Mouse (Mus musculus) C2C12 (cell line): ENCODE data around the gene Nsd2. TPM values are rescaled to one million over a fixed set of nuclear protein-coding genes. Genes with fewer than 3 reads are reported as not detected.
A peak's percentile ranks its signal among the peaks of the same experiment; 100 is the strongest.
"Not testable (repeated sequence)": the region's sequence is repeated elsewhere in the genome, so short reads cannot be mapped to it uniquely, and the experiment has no call there.

ENCODE experiments used
- H3K27me3 ChIP-seq: one replicate; pipeline ENCODE4 v1.6.1; 2011; ENCODE audit not compliant: control insufficient read depth, insufficient read depth, insufficient read length
- H3K36me3 ChIP-seq: one replicate; pipeline ENCODE4 v1.6.1; 2011; ENCODE audit not compliant: control insufficient read depth, insufficient read depth
- H3K4me3 ChIP-seq: one replicate; pipeline ENCODE4 v1.5.1; 2011; ENCODE audit warnings: mild to moderate bottlenecking, control low read depth; ENCODE audit not compliant: poor library complexity, insufficient read depth, severe bottlenecking
- H3K79me2 ChIP-seq: one replicate; pipeline ENCODE4 v1.6.1; 2011; ENCODE audit not compliant: control insufficient read depth, insufficient read depth
- H3K79me3 ChIP-seq: one replicate; pipeline ENCODE4 v1.6.1; 2011; ENCODE audit warnings: low read depth, control low read depth
- H3ac ChIP-seq: one replicate; pipeline ENCODE3; 2011; ENCODE audit warnings: low read depth; ENCODE audit not compliant: control insufficient read depth, insufficient read length
- CEBPB ChIP-seq: IDR thresholded peaks from one replicate; pipeline ENCODE4 v1.6.1; 2011; ENCODE audit warnings: low read depth, mild to moderate bottlenecking, control low read depth, moderate library complexity
- CTCF ChIP-seq: IDR thresholded peaks from one replicate; pipeline ENCODE4 v1.5.1; 2011; ENCODE audit not compliant: control insufficient read depth, insufficient read depth, insufficient read length
- FOSL1 ChIP-seq: IDR thresholded peaks from one replicate; pipeline ENCODE4 v1.8.0; 2011; ENCODE audit warnings: mild to moderate bottlenecking, low read length; ENCODE audit not compliant: poor library complexity, insufficient read depth, severe bottlenecking
- MAX ChIP-seq: IDR thresholded peaks from one replicate; pipeline ENCODE4 v1.6.1; 2011; ENCODE audit warnings: mild to moderate bottlenecking, control low read depth
- MYOD1 ChIP-seq: IDR thresholded peaks from one replicate; pipeline ENCODE4 v1.6.1; 2011; ENCODE audit warnings: low read depth; ENCODE audit not compliant: control insufficient read depth, insufficient read length
- MYOG ChIP-seq: IDR thresholded peaks from one replicate; pipeline ENCODE4 v1.6.1; 2011; ENCODE audit not compliant: control insufficient read depth, insufficient read length; ENCODE audit errors: extremely low read depth
- USF1 ChIP-seq: IDR thresholded peaks from one replicate; pipeline ENCODE4 v1.6.1; 2011; ENCODE audit warnings: low read depth, mild to moderate bottlenecking, control low read depth, moderate library complexity
- microRNA-seq: library from miRNA; unstranded; fragments of <30 nt; microRNA quantifications from one replicate; pipeline ENCODE4, GENCODE M21; 2019; ENCODE audit warnings: borderline microRNAs expressed
- polyA plus RNA-seq: library from polyadenylated mRNA; unstranded; fragments of >200 nt; fragmentation: generic; extraction: Trizol; gene quantifications from one replicate; pipeline ENCODE4 v1.2.1, GENCODE M21; 2012; ENCODE audit warnings: missing spikeins

The Nsd2 gene
- polyA plus RNA-seq, 1 experiment = 41.7 TPM

DNA sequence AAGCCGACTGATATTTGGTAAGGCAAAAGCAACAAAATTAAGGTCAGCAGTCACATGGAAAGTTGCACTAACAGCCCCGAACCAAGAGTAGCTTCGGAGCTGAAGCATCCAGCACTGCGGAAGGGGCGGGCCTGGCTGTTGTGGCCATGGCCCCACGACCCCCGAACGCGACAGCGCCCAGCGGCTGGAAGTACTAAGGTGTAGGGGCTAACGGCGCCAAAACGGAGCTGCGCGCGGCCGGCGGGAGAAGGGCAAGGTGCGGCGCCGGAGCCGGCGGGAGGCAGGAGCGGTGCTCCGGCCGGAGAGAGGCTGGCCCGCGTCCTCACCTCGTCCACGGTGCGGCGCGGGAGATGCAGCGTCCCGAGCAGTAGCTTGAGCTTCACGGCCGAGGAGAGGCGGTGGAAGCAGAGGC, 115.2 kb downstream of the Nsd2 start:
- no peaks in the 10 kb centered on the region for H3K27me3 ChIP-seq

DNA sequence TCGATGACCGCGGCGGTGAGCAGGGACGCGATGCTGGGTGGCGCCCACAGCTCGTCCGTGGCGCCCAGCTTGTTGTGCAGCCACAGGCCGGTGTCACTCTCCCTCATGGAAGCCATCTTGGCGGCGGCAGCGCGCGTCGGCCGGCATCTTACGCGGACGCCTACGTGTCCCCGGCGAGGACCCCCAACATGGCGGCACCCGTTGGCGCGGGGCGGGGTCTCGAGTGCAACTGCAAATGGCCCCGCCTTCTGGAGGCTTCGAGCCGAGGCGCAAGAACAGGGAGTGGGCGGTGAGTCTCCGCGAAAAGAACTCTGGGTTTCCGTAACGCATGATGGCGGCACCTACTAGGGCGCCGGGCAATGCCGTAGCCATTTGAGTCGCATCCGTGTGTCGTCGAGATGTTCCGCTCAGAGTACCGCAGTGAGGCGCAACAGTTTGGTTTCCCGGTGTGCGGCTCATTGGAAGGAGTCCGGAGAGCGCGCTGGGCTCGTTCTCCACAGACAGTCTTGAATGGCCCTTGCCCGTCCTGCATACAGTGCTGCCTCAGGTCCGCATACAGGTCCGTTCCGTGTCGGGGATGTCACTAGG, 115.7 kb downstream of the Nsd2 start, which contains the start of gene Nelfa:
Gene Nelfa, minus strand, starts transcription at position 294 of the 588 bp plus-strand sequence.
- Histone ChIP-seq H3K36me3 (peaks cover 13% of the 10 kb centered on the region), H3K27me3 (no peaks in the 10 kb centered on the region), H3K79me2 (peaks cover 56% of the 10 kb centered on the region), H3K4me3 (peak within 1 kb of the TSS; percentile 68), H3K79me3 (peaks cover 48% of the 10 kb centered on the region), H3ac (peak within 1 kb of the TSS; percentile 83)
- TF ChIP-seq MYOG (no peak), CTCF (no peak), FOSL1 (no peak), CEBPB (no peak)

More for the DNA sequence above, 115.2 kb downstream of the Nsd2 start:
- Histone ChIP-seq H3K79me2 (peaks cover 60% of the 10 kb centered on the region), H3K4me3 (peak overlapping the region; percentile 68), H3ac (peak overlapping the region; percentile 80), H3K36me3 (peaks cover 14% of the 10 kb centered on the region), H3K79me3 (peaks cover 52% of the 10 kb centered on the region)
- no peak for TF ChIP-seq MAX
- TF ChIP-seq FOSL1 = no peak
- no peak for TF ChIP-seq USF1
- no peak for TF ChIP-seq MYOG
- TF ChIP-seq CEBPB = no peak
- no peak for TF ChIP-seq MYOD1
- no peak for TF ChIP-seq CTCF

GRCm38 (mm10) chr5:33937230-33937629, 116.7 kb downstream of the Nsd2 start:
- no peak overlapping the region for H3ac ChIP-seq
- TF ChIP-seq CTCF (no peak), MAX (no peak), MYOG (no peak), MYOD1 (no peak), USF1 (no peak), FOSL1 (no peak), CEBPB (no peak)
- peak overlapping the region; percentile 68 for H3K4me3 ChIP-seq
- peaks cover 46% of the 10 kb centered on the region for H3K79me2 ChIP-seq
- peaks cover 37% of the 10 kb centered on the region for H3K79me3 ChIP-seq
- H3K36me3 ChIP-seq = peaks cover 4% of the 10 kb centered on the region
- H3K27me3 ChIP-seq = no peaks in the 10 kb centered on the region

DNA sequence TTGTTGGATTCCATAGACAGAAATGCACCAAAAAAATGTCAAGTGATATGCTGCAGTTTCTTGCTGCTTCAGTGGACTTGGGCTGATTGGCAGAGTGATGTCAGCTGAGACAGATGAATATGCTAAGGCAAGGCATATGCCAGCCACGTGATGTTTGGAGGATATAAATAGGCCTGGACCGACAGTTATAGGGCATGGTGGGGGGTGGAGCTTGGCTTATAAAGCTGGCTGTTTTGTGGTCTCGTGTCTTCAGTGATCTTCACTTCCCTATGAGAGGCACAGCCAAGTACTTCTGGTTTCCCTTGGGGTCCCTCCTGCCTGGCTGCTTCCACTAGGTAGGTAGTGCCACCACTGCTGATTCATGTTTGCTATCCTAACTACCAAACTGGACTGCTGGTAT, 117.9 kb downstream of the Nsd2 start:
- Histone ChIP-seq H3K4me3 (no peak overlapping the region), H3K36me3 (no peaks in the 10 kb centered on the region), H3K79me3 (peaks cover 26% of the 10 kb centered on the region), H3K79me2 (peaks cover 34% of the 10 kb centered on the region), H3K27me3 (no peaks in the 10 kb centered on the region), H3ac (no peak overlapping the region)
- TF ChIP-seq FOSL1 = no peak
- TF ChIP-seq USF1 = no peak
- TF ChIP-seq CEBPB = no peak
- TF ChIP-seq MAX = no peak
- no peak for TF ChIP-seq MYOD1
- no peak for TF ChIP-seq MYOG
- TF ChIP-seq CTCF = no peak

DNA sequence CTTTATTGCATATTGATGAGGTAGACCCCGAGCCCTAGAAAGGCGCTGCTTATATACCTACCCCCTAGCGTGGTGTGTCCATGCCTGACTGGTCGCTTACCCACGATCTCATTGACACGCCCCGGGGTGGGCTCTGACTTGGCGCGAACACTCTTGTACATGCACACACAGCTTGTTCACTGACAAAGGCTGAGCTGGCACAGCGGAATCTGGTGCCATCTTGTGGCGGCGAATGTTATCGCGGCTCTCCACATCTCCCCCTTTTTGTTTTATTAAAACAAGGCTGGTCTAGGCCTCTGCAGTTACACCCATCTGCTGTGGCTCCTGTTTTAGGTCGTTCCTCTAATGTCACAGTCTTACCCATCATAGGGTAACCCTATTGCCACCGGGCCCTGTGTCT, 126.5 kb downstream of the Nsd2 start:
- not testable (repeated sequence) for H3K36me3 ChIP-seq, H3K4me3 ChIP-seq, H3K27me3 ChIP-seq, H3ac ChIP-seq, H3K79me3 ChIP-seq, H3K79me2 ChIP-seq

Small RNA genes within 50 kb of the gene (microRNA-seq; reads per million reads assigned to microRNA genes)
- gene Mir7024 = 0.36 reads per million

Other genes starting within 250 kb of the Nsd2 start
- 31.4 TPM for gene Fam53a, start 191.1 kb upstream of the Nsd2 start, polyA plus RNA-seq
- 0.18 TPM for gene Gm9903, start 190.8 kb upstream of the Nsd2 start, polyA plus RNA-seq
- gene Slbp, start 168.2 kb upstream of the Nsd2 start, polyA plus RNA-seq = 47.4 TPM
- 109 TPM for gene Tacc3, start 162.6 kb upstream of the Nsd2 start, polyA plus RNA-seq
- gene Tmem129, start 162.3 kb upstream of the Nsd2 start, polyA plus RNA-seq = 26.1 TPM
- 1.0 TPM for gene Fgfr3, start 99.1 kb upstream of the Nsd2 start, polyA plus RNA-seq
- gene Letm1, start 37.9 kb upstream of the Nsd2 start, polyA plus RNA-seq = 27.0 TPM
- 24.2 TPM for gene Nelfa, start 115.7 kb downstream of the Nsd2 start, polyA plus RNA-seq
- 5.3 TPM for gene Gm1673, start 162.7 kb downstream of the Nsd2 start, polyA plus RNA-seq
- gene Nat8l, start 175.3 kb downstream of the Nsd2 start, polyA plus RNA-seq = not detected